12 mouse cellular contexts compared by ENCODE assay signal in genomic region chr5:16024626-16025417, GRCm38 (mm10).
DNase-seq lines count a peak whose midpoint lies in the region; ATAC-seq lines count a peak whose summit lies in the region.
"Had no signal": no experiment of that assay in that cellular context is flagged by ENCODE, and none has a peak within 500 bp of the region (broad histone marks: within the 10 kb centered on the region; RNA-seq: fewer than 3 reads in every experiment).

No protein-coding gene starts in this region.

- H3K27ac ChIP-seq in midbrain, embryonic 12.5 days (replicated peaks) = no peak overlapping the region
- no peak overlapping the region for H3K27ac ChIP-seq in midbrain, embryonic 16.5 days (ENCODE audit: low read length)
- H3K27ac ChIP-seq in hindbrain, embryonic 15.5 days (replicated peaks) = no peak overlapping the region
- H3K27ac ChIP-seq: kidney, postnatal 0 days; lung, embryonic 15.5 days had no signal

- no peaks in the 10 kb centered on the region for H3K27me3 ChIP-seq in midbrain, embryonic 12.5 days
- H3K27me3 ChIP-seq in midbrain, embryonic 16.5 days (ENCODE audit: control insufficient read depth, insufficient read depth, low read depth, low read length) = no peaks in the 10 kb centered on the region
- H3K27me3 ChIP-seq in hindbrain, embryonic 15.5 days = no peaks in the 10 kb centered on the region
- H3K27me3 ChIP-seq: lung, embryonic 15.5 days had no signal

- no peak overlapping the region for H3K9ac ChIP-seq in midbrain, embryonic 12.5 days (replicated peaks)
- no peak overlapping the region for H3K9ac ChIP-seq in midbrain, embryonic 16.5 days (ENCODE audit: low read depth, low read length)
- H3K9ac ChIP-seq in hindbrain, embryonic 15.5 days = no peak overlapping the region
- H3K9ac ChIP-seq: lung, embryonic 15.5 days had no signal

- DNase-seq in cerebellum, postnatal 25 days = peak; percentile 84 to 91
- peak; percentile 29 for DNase-seq in retina, postnatal 7 days (ENCODE audit: low read depth, low spot score)
- DNase-seq in frontal cortex, postnatal 10 days (ENCODE audit: low spot score in 2 of 2) = no peak
- DNase-seq in ovary, postnatal 10 days (ENCODE audit: low spot score) = no peak
- DNase-seq in urinary bladder, adult 2 months (ENCODE audit: low spot score) = no peak
- DNase-seq: spleen, adult 18-20 months had no signal

- no peaks in the 10 kb centered on the region for H3K9me3 ChIP-seq in midbrain, embryonic 12.5 days
- H3K9me3 ChIP-seq in midbrain, embryonic 16.5 days (replicated peaks; ENCODE audit: control insufficient read depth, low read length, poor library complexity, severe bottlenecking) = no peaks in the 10 kb centered on the region
- H3K9me3 ChIP-seq in hindbrain, embryonic 15.5 days = no peaks in the 10 kb centered on the region
- H3K9me3 ChIP-seq: lung, embryonic 15.5 days had no signal

- H3K4me2 ChIP-seq in midbrain, embryonic 12.5 days (replicated peaks) = no peak overlapping the region
- no peak overlapping the region for H3K4me2 ChIP-seq in midbrain, embryonic 16.5 days (ENCODE audit: low read length)
- H3K4me2 ChIP-seq in hindbrain, embryonic 15.5 days = no peak overlapping the region
- H3K4me2 ChIP-seq: lung, embryonic 15.5 days had no signal

- WGBS in midbrain, embryonic 12.5 days = 44% methylated on average over 4 of the region's 4 CpGs
- WGBS in midbrain, embryonic 16.5 days = 34% methylated on average over 4 of the region's 4 CpGs
- 34% methylated on average over 4 of the region's 4 CpGs for WGBS in hindbrain, embryonic 15.5 days

- H3K4me1 ChIP-seq in midbrain, embryonic 12.5 days = peaks cover 3% of the 10 kb centered on the region; the same call in 1 of the 2 replicates
- H3K4me1 ChIP-seq in midbrain, embryonic 16.5 days (ENCODE audit: control insufficient read depth, insufficient read depth, low read length) = peaks cover 6% of the 10 kb centered on the region; the same call in 1 of the 2 replicates
- H3K4me1 ChIP-seq in hindbrain, embryonic 15.5 days (replicated peaks) = no peaks in the 10 kb centered on the region
- H3K4me1 ChIP-seq: lung, embryonic 15.5 days had no signal

- peak; percentile 85 for ATAC-seq in midbrain, embryonic 12.5 days (ENCODE audit: low FRiP score, low read depth)
- no peak for ATAC-seq in midbrain, embryonic 16.5 days
- ATAC-seq in hindbrain, embryonic 15.5 days (ENCODE audit: low FRiP score, low read depth) = peak; percentile 72

- H3K36me3 ChIP-seq in midbrain, embryonic 12.5 days = no peaks in the 10 kb centered on the region
- no peaks in the 10 kb centered on the region for H3K36me3 ChIP-seq in midbrain, embryonic 16.5 days (ENCODE audit: control insufficient read depth, insufficient read depth, low read length)
- H3K36me3 ChIP-seq in hindbrain, embryonic 15.5 days = no peaks in the 10 kb centered on the region
- H3K36me3 ChIP-seq: lung, embryonic 15.5 days had no signal

- no peak overlapping the region for H3K4me3 ChIP-seq in midbrain, embryonic 12.5 days
- H3K4me3 ChIP-seq in midbrain, embryonic 16.5 days (ENCODE audit: low read depth, low read length) = no peak overlapping the region
- no peak overlapping the region for H3K4me3 ChIP-seq in hindbrain, embryonic 15.5 days
- H3K4me3 ChIP-seq: lung, embryonic 15.5 days; myocyte had no signal

Comparison
In these comparisons a context has a peak if more than half of its experiments do, and no peak if none do; other contexts are left out.
1. DNase-seq: peak in cerebellum, postnatal 25 days (2 of 2) and retina, postnatal 7 days (single experiment); none in frontal cortex, postnatal 10 days (0 of 2), ovary, postnatal 10 days (single experiment) and urinary bladder, adult 2 months (single experiment).